Mouse (Mus musculus) monocyte, adult 5-6 weeks (primary cell): ENCODE measurements around the gene Ppfia4. TPM values are rescaled to one million over a fixed set of nuclear protein-coding genes. Genes with fewer than 3 reads are reported as not detected.
"Not testable (repeated sequence)": the region's sequence is repeated elsewhere in the genome, so short reads cannot be mapped to it uniquely, and the experiment has no call there.

Experiments
- ATAC-seq: fragments of 153-309, 156-312 bp; replicated peaks from 2 replicates; pipeline ENCODE4 v1.8.0; 2017; ENCODE audit warnings: mild to moderate bottlenecking; ENCODE audit not compliant: low TSS enrichment, insufficient number of reproducible peaks, severe bottlenecking, poor library complexity, low FRiP score
- total RNA-seq: library from RNA; stranded (forward); fragments of 200-1000, 200-491, 200-594 nt; gene quantifications from 3 replicates; pipeline ENCODE4 v1.2.3, GENCODE M21; 2017

The Ppfia4 gene
- total RNA-seq, 1 experiment from 2014 or later, result 28.3 TPM

DNA sequence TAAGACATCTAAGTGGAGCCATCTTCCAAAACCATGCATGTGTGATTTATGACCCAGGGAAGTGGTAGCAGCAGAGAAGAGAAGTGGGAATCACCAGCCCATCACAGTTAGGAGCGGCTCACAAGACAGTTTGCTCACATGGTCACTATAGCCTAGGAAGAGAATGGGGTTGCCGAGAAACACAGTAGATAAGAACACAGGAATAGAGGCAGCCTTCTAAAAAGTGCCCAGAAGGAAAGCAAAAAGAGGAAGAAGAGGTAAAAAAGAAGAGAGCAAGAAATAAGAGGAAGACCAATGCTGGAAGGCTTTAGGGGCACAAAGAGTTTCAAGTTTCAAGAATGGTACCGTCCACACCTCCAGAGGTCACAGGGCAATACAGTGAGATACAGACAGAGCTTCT, 50.4 kb downstream of the Ppfia4 start:
- no peak for ATAC-seq

DNA sequence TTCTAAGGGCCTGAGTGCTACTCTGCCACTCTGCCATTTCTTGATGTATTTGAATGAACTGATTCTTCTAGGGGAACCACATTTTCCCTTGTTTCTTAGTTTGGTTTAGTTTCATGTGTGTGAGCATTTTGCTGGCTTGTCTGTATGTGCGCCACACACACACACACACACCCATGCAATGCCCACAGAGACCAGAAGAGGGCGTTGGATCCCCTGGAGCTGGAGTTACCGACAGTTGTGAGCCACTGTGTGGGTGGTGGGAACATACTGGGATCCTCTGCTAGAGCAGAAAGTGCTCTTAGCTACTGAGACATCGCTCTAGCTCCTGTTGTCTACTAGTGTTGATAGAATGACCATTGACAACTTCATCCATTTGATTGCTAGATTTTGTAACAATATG, 51.2 kb downstream of the Ppfia4 start:
- no peak for ATAC-seq

DNA sequence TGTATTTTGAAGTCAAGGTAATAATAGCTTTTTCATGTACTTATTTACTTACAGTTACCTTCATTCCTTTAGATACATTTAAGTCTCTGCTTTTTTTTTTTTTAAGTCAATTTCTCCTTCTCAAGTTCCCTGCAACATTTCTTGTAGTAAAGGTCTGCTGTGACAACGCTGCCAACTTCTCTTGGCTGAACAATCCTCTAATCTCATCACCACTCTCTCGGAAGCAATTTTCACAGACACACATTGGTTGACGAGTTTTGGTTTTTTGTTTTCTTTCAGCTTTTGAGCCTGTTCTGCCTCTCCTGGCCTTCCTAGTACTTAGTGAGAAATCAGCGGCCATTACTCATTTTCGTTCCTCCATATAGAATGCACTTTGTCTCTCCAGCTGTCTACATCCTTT, 52.6 kb downstream of the Ppfia4 start:
- no peak for ATAC-seq

DNA sequence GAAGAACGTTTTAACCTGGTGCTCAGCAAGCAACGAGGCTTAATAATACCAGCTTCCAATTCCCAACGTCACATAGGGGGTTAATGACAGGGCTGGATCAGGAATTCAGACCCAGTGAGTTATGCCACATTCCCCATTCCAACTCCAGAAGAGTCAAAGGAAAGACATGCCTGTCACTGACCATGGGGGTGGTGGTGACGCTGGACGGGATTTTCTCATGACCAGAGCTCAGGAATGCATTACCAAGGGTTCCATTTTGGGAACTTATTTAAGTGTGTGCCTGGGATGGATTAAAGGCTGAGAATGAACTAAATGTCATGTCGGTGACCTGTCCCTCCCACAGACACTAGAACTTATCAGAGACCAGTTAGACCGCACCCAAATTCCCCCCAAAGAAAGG, 55.9 kb downstream of the Ppfia4 start:
- no peak for ATAC-seq

DNA sequence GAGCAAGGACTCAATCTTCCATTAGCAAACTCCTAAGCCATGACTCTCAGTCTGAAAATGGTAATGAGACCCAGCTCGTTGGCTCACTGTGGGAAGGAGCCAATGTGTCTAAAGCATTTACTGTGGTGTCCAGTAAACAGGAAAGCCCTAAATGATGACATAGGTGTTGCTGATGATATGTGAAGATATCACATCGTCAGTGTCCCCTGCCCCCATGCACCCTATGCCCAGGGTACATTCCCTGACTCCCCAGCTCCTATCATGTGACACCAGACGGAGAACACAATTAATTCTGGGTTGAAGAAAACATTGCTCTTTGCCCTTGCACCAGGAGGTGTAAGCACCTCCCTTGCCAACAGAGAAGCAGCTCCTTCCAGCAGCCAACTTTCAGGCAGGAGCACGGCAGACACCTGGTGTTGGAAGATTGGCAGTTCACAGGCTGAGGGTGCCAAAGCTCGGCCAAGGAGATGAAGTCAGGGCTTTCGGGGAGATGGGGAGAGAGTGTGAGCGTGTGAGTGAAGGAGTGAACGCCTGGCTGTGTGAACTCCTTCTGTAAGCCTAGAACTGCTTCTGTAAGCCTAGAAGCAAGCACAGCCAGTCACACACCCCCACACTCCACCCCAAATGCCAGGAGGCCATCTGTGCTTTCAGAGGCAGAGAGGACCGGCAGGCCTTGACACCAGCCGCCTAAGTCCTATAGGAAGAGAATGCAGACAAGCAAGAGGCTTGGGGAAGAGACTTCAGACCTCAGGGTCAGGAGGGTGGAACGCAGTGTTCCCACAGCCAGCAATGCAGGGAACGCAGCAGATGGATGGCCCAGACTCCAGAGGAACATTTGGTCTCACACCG, 56.9 kb downstream of the Ppfia4 start:
- ATAC-seq, result no peak

DNA sequence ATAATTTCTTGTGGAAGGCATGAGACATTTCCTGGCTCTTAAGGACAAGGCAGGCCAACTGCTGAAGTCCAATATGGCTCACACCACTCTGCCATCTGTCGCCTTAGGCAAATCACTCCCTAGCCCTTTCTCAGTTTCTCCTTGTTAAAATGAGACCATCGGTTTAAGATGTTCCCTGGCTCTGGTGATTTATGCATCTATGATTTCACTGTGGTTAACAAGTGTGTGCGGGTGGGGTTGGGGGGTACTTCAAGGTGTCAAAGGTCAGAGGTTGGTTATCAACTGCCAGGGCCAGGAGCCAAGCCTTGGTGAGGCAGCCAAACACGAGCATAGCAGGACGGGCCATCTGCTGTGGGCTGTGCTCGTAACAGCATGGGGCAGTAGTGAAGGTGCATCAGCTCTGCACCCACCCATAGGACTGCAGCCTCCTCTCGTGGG, 58.2 kb downstream of the Ppfia4 start:
- ATAC-seq, result no peak

DNA sequence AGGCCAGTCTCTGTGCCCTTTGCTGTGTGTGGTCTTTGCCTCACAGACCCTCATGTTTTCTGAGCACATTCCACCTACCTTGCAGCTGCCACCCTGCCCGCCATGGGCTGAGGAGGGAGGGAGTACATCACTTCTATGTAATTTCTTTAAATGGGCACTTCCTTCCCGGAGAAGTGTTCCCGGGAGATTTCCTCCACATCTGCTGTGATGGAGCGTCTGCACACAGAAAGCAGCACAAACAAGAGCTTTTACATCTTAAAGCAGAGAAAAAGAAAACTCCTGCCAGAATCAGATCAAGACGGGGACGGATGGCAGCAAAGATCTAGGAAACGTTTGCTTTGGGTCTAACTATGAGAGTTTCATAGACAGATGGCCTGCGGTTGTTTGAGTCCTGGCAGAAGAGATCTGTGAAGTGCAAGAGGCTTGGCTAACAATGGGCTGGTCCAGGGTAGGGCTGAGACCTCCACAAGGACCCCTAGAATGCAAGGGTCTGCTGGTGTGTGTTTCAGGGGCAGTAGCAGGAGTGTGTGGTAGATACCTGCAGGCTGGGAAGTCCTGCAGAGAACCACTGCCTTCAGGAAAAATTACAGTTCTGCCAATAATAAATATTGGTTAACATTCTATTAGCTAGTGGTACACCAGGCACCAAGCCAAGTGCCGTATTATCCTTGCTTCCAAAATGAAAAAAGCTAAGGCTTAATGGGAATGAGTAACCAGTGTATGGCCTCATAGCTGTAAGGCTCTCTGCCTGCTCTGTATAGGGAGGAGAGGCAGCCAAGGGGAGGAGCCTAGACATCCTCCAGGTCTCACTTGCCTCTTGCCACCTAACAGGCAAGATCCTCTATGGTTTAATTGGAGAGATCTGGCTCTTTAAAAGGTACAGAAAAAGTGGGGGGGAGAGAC, 59.0 kb downstream of the Ppfia4 start:
- no peak for ATAC-seq

DNA sequence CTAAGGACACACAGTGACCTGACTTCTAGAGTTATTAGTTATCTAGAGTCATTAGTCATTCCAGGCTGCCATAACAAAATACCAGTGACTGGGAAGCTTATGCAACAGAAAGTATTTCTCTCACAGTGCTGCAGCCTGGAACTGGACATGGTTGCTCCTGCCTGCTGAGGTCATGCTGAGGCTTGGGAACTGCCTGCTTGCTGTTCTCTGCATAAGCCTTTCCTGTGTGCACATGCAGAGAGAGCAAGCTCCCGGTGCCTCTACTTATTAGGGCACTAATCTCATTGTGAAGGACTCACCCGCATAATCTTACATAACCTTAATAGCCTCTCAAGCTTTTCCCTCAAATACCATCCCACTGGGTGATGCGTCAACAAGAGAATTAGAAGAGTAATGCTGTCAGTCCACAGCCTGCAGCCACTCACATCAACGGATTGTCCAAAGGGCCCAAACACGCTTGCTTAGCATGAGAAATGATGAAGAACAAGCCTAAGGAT, 59.9 kb downstream of the Ppfia4 start:
- no peak for ATAC-seq

DNA sequence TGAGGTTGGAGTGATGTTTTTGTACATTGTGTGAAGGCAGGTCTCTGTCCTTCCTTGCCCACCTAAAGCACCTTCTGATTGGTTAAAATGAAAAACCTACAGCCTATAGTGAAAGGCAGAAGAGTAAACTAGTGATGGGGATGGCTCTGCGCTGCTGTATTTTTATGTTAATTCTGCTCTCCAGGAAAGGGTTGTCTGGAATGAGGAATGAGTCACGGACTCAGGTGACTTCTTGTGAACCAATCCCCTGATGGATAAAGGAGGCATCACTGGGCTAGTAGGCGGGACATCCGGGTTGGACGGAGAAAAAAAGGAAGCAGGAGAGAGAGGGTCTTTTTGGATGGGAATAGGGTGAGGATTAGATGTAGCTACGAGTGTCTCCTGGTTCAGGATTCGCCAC, 62.7 kb downstream of the Ppfia4 start:
- no peak for ATAC-seq

DNA sequence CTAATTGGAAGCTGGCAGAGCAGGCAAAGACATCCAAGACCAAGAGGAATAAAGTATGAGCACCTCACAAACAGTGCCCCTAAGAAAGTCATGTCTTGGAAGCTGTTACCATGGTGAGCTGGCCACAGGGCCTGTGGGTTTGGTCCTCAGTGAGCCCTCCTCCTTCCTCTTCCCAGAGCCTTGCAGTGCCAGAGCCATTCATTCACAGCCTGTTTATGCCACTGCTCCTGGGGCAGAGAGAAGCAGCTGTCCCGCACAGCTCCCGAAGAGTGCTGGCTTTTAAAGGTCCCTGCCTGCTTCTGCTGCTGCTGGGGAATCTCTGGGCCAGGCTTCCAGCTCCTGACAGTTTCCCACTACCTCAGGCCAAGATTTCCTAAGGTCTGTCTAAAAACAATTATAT, 66.9 kb downstream of the Ppfia4 start:
- no peak for ATAC-seq

DNA sequence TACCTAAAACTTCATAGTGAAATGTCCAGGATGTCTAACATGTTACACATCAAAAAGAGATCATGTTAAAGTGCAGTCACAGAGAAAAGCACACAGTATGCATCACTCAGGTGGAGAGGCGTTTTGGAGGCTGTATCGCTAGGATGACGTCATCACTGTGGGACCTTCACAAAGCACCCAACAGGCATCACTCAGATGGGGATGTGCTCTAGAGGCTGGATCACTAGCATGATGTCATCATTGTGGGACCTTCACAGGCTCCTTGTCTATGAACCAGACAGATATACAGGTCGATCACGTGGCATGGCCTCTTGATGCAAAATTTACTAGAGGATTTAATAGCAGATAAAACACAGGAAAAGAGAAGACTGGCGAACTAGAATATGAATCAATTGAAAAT, 68.4 kb downstream of the Ppfia4 start:
- no peak for ATAC-seq

DNA sequence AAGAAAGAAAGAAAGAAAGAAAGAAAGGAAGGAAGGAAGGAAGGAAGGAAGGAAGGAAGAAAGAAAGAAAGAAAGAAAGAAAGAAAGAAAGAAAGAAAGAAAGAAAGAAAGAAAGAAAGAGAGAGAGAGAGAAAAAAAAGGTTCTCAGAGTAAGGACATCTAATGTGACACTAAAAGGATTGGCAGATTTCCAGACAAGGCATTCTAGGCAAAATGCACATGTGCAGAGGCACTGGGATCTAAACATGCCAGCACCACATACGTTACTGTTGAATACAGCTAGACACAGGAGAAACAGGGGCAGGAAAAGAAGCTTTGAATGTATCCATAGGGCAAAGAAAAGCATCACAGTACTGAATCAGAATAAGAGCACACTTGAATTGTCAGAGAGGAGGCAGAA, 83.0 kb downstream of the Ppfia4 start:
- ATAC-seq, result not testable (repeated sequence)

Other genes starting within 250 kb of the Ppfia4 start
- 0.67 to 1.4 TPM (median 0.85 TPM) in 3 replicates for gene Chit1, start 221.7 kb downstream of the Ppfia4 start, total RNA-seq
- 0.48 TPM in 1 of 3 replicates, not detected in the others for gene Chil1, start 150.8 kb downstream of the Ppfia4 start, total RNA-seq
- gene Mybph, start 139.5 kb downstream of the Ppfia4 start, total RNA-seq, result not detected in 3 replicates
- not detected in 3 replicates for gene Adora1, start 97.5 kb downstream of the Ppfia4 start, total RNA-seq
- gene Myog, start 42.9 kb downstream of the Ppfia4 start, total RNA-seq, result not detected in 3 replicates
- 65.8 to 73.9 TPM (median 67.8 TPM) in 3 replicates for gene Tmem183a, start 29.1 kb upstream of the Ppfia4 start, total RNA-seq
- gene 4933406M09Rik, start 53.0 kb upstream of the Ppfia4 start, total RNA-seq, result not detected in 3 replicates
- gene Cyb5r1, start 72.6 kb upstream of the Ppfia4 start, total RNA-seq, result 56.4 to 76.4 TPM (median 62.0 TPM) in 3 replicates
- gene Adipor1, start 82.5 kb upstream of the Ppfia4 start, total RNA-seq, result 133 to 190 TPM (median 182 TPM) in 3 replicates
- 21.9 to 33.3 TPM (median 32.5 TPM) in 3 replicates for gene Klhl12, start 122.6 kb upstream of the Ppfia4 start, total RNA-seq
- 20.7 to 26.9 TPM (median 26.7 TPM) in 3 replicates for gene Rabif, start 161.7 kb upstream of the Ppfia4 start, total RNA-seq
- not detected in 3 replicates for gene Mgat4e, start 216.8 kb upstream of the Ppfia4 start, total RNA-seq
- 22.2 to 37.2 TPM (median 32.1 TPM) in 3 replicates for gene Kdm5b, start 227.2 kb upstream of the Ppfia4 start, total RNA-seq